14 mouse cellular contexts compared by ENCODE assay signal in the genomic region with DNA sequence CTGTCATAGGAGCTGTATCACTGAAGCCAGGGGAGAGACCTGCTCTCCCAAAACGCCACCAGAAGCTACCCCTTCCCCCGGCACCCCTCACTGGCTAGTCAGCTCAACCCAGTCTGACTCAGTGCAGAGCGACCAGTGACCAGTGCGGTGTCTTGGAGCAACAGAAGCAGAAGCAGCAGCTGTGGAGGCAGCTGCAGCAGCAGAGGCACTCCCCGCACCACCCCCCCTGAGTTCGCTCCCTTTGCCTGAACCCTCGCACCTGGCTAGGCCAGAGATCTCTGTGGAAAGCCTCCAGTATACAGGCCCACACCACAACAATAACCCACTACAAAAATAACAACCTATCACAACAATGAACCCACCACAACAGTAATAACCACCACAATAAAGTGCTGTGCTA. TPM values are rescaled to one million over a fixed set of nuclear protein-coding genes. Genes with fewer than 3 reads are reported as not detected.
DNase-seq lines count a peak whose midpoint lies in the region; ATAC-seq lines count a peak whose summit lies in the region.
"Had no signal": no experiment of that assay in that cellular context is flagged by ENCODE, and none has a peak within 500 bp of the region (broad histone marks: within the 10 kb centered on the region; RNA-seq: fewer than 3 reads in every experiment).

No protein-coding gene starts in this region.

- peak; percentile 15 for DNase-seq in lung, postnatal 36 days
- DNase-seq in lung, adult 18-20 months: no peak
- peak; percentile 76 for DNase-seq in thymus, postnatal 25 days
- no peak for DNase-seq in left cerebral cortex, postnatal 10 days (ENCODE audit: extremely low spot score in 1 of 2, low spot score in 2 of 2)
- DNase-seq: adrenal gland, postnatal 14 days; cerebellum, postnatal 36 days; forebrain, postnatal 0 days; kidney, adult 18-20 months; liver, embryonic 13.5 days had no signal

- H3K4me3 ChIP-seq in kidney, embryonic 14.5 days (ENCODE audit: low read length): no peak overlapping the region
- H3K4me3 ChIP-seq: hindbrain, embryonic 10.5 days; liver, embryonic 13.5 days had no signal

- H3K27me3 ChIP-seq in kidney, embryonic 14.5 days (ENCODE audit: control insufficient read depth, insufficient read depth, low read length): no peaks in the 10 kb centered on the region
- H3K27me3 ChIP-seq: liver, embryonic 13.5 days had no signal

- intact Hi-C loops in left cerebral cortex, postnatal 10 days (cut with DNase I): no loop called here

- H3K9me3 ChIP-seq in kidney, embryonic 14.5 days (ENCODE audit: control insufficient read depth, low read length): no peaks in the 10 kb centered on the region
- H3K9me3 ChIP-seq: hindbrain, embryonic 10.5 days; liver, embryonic 13.5 days had no signal

- H3K4me2 ChIP-seq in kidney, embryonic 14.5 days (replicated peaks; ENCODE audit: low read depth, low read length): no peak overlapping the region
- H3K4me2 ChIP-seq: liver, embryonic 13.5 days had no signal

- no peaks in the 10 kb centered on the region for H3K36me3 ChIP-seq in kidney, embryonic 14.5 days (ENCODE audit: control insufficient read depth, insufficient read depth, low read length)
- H3K36me3 ChIP-seq: hindbrain, embryonic 10.5 days; liver, embryonic 13.5 days had no signal

- H3K9ac ChIP-seq in kidney, embryonic 14.5 days (ENCODE audit: low read depth, low read length): no peak overlapping the region
- H3K9ac ChIP-seq: forebrain, postnatal 0 days; liver, embryonic 13.5 days had no signal

- WGBS in kidney, embryonic 14.5 days: 74% methylated on average over 7 of the region's 7 CpGs

- H3K4me1 ChIP-seq in kidney, embryonic 14.5 days (ENCODE audit: control insufficient read depth, insufficient read depth, low read length): no peaks in the 10 kb centered on the region
- H3K4me1 ChIP-seq: hindbrain, embryonic 10.5 days had no signal

- peak; percentile 37 for ATAC-seq in common myeloid progenitor, adult 5-6 weeks (replicated peaks; ENCODE audit: low read depth, poor library complexity, severe bottlenecking)
- peak; percentile 36 for ATAC-seq in megakaryocyte progenitor cell, adult 5-6 weeks (replicated peaks; ENCODE audit: poor library complexity)
- ATAC-seq in kidney, embryonic 14.5 days (ENCODE audit: low FRiP score, low TSS enrichment): no peak
- ATAC-seq: forebrain, postnatal 0 days had no signal

- no peak overlapping the region for H3K27ac ChIP-seq in kidney, embryonic 14.5 days (ENCODE audit: low read depth, low read length)
- H3K27ac ChIP-seq: hindbrain, embryonic 10.5 days; liver, embryonic 13.5 days had no signal

RNA-seq across cellular contexts. Expression of a gene that starts 3.9 kb away (rescaled TPM):
- total RNA-seq in common myeloid progenitor, adult 5-6 weeks (2017): 10.8 and 12.8 TPM in 2 replicates
- 23.6 and 24.3 TPM in 2 replicates for total RNA-seq in megakaryocyte progenitor cell, adult 5-6 weeks (2015)
- total RNA-seq in megakaryocyte progenitor cell, adult 5-6 weeks (2017): 28.0 and 34.9 TPM in 2 replicates
- total RNA-seq in left cerebral cortex, postnatal 10 days (2021): 1 to 10 TPM; 8.5 to 8.7 TPM
- 0.14 and 0.54 TPM in 2 replicates for polyA plus RNA-seq in kidney, embryonic 14.5 days (2014; fragmentation: Nextera tagmentation; extraction: Ambion mirVana)

RNA-seq across cellular contexts. Expression of a gene that starts 3.9 kb away (rescaled TPM):
- total RNA-seq in common myeloid progenitor, adult 5-6 weeks (2017): not detected in 2 replicates
- total RNA-seq in megakaryocyte progenitor cell, adult 5-6 weeks (2015): 0.05 TPM in 1 of 2 replicates, not detected in the other
- not detected in 2 replicates for total RNA-seq in megakaryocyte progenitor cell, adult 5-6 weeks (2017)
- total RNA-seq in left cerebral cortex, postnatal 10 days (2021): under 1 TPM in 1 of 2 experiments, not detected in 1; 0.09 TPM
- polyA plus RNA-seq in kidney, embryonic 14.5 days (2014; fragmentation: Nextera tagmentation; extraction: Ambion mirVana): not detected in 2 replicates
- total RNA-seq: adrenal gland, postnatal 14 days; forebrain, postnatal 0 days; megakaryocyte-erythroid progenitor cell, adult 5-6 weeks had no signal
- polyA plus RNA-seq: forebrain, postnatal 0 days; liver, embryonic 13.5 days had no signal

RNA-seq across cellular contexts. Expression of a gene that starts 54.8 kb away (rescaled TPM):
- not detected in 2 replicates for total RNA-seq in common myeloid progenitor, adult 5-6 weeks (2017)
- not detected in 2 replicates for total RNA-seq in megakaryocyte progenitor cell, adult 5-6 weeks (2015)
- total RNA-seq in megakaryocyte progenitor cell, adult 5-6 weeks (2017): not detected in 2 replicates
- under 1 TPM; 0.39 to 0.62 TPM for total RNA-seq in left cerebral cortex, postnatal 10 days (2021)
- 0.14 TPM in 1 of 2 replicates, not detected in the other for polyA plus RNA-seq in kidney, embryonic 14.5 days (2014; fragmentation: Nextera tagmentation; extraction: Ambion mirVana)
- total RNA-seq: adrenal gland, postnatal 14 days had no signal
- polyA plus RNA-seq: forebrain, postnatal 0 days; hindbrain, embryonic 10.5 days; liver, embryonic 13.5 days had no signal

Comparison
In these comparisons a context has a peak if more than half of its experiments do, and no peak if none do; other contexts are left out.
1. DNase-seq: peak in lung, postnatal 36 days (single experiment) and thymus, postnatal 25 days (single experiment); none in lung, adult 18-20 months (0 of 2) and left cerebral cortex, postnatal 10 days (0 of 2).